Mouse (Mus musculus) stomach, postnatal 0 days (tissue): ENCODE measurements around the gene Ldah. TPM values are rescaled to one million over a fixed set of nuclear protein-coding genes. Genes with fewer than 3 reads are reported as not detected.
A peak's percentile ranks its signal among the peaks of the same experiment; 100 is the strongest.

Experiments
- ATAC-seq: fragments of 200-750 bp; cut with Nextera tagmentation; 2 replicates; pipeline ENCODE4 v1.8.0; 2017; ENCODE audit not compliant: low FRiP score, low TSS enrichment
- DNase-seq: peaks from one replicate; pipeline ENCODE4 v3.0.0-alpha.2; 2016; ENCODE audit warnings: low spot score
- H3K27ac ChIP-seq: fragments of 300-500 bp; sonication (generic); replicated peaks from 2 replicates; pipeline ENCODE4 v1.5.1; 2014; ENCODE audit warnings: mild to moderate bottlenecking, control low read depth
- H3K27me3 ChIP-seq: fragments of 300-500 bp; sonication (generic); 2 replicates; pipeline ENCODE4 v1.6.1; 2014; ENCODE audit warnings: low read length; ENCODE audit not compliant: control insufficient read depth, insufficient read depth
- H3K36me3 ChIP-seq: fragments of 300-500 bp; sonication (generic); 2 replicates; pipeline ENCODE4 v1.6.1; 2014; ENCODE audit warnings: low read length, mixed read lengths; ENCODE audit not compliant: control insufficient read depth, insufficient read depth
- H3K4me1 ChIP-seq: fragments of 300-500 bp; sonication (generic); replicated peaks from 2 replicates; pipeline ENCODE4 v1.6.1; 2014; ENCODE audit warnings: antibody characterized with exemption; ENCODE audit not compliant: control insufficient read depth, insufficient read depth
- H3K4me2 ChIP-seq: fragments of 300-500 bp; sonication (generic); replicated peaks from 2 replicates; pipeline ENCODE4 v1.6.1; 2014; ENCODE audit warnings: low read depth, mild to moderate bottlenecking, control low read depth, moderate library complexity
- H3K4me3 ChIP-seq: fragments of 300-500 bp; sonication (generic); 2 replicates; pipeline ENCODE4 v1.5.1; 2014; ENCODE audit warnings: low read depth, low read length, control low read depth
- H3K9ac ChIP-seq: fragments of 300-500 bp; sonication (generic); 2 replicates; pipeline ENCODE4 v1.6.1; 2014; ENCODE audit warnings: mild to moderate bottlenecking, low read length, control low read depth, mixed read lengths
- H3K9me3 ChIP-seq: fragments of 300-500 bp; sonication (generic); 2 replicates; pipeline ENCODE4 v1.6.1; 2016; ENCODE audit warnings: low read length; ENCODE audit not compliant: control insufficient read depth
- CTCF ChIP-seq: IDR thresholded peaks from 2 replicates; pipeline ENCODE4 v1.5.1; 2016; ENCODE audit warnings: antibody characterized with exemption, low read depth, mild to moderate bottlenecking, moderate library complexity
- EP300 ChIP-seq: optimal IDR thresholded peaks from 2 replicates; pipeline ENCODE3; 2016; ENCODE audit warnings: antibody characterized with exemption
- WGBS: fragments of 180-500 bp; shearing (Covaris S2); extraction: QIAGEN DNeasy Blood & Tissue Kit; methylation state at CpG from one replicate; pipeline ENCODE4 v1.1.7; 2014; 5-methylcytosine and 5-hydroxymethylcytosine counted together
- polyA plus RNA-seq: library from polyadenylated mRNA; unstranded; fragments of >200 nt; fragmentation: Nextera tagmentation; extraction: Ambion mirVana; gene quantifications from 2 replicates; pipeline ENCODE4 v1.2.1, GENCODE M21; 2015

The Ldah gene
- polyA plus RNA-seq, 1 experiment from 2014 or later = 64.2 TPM

DNA sequence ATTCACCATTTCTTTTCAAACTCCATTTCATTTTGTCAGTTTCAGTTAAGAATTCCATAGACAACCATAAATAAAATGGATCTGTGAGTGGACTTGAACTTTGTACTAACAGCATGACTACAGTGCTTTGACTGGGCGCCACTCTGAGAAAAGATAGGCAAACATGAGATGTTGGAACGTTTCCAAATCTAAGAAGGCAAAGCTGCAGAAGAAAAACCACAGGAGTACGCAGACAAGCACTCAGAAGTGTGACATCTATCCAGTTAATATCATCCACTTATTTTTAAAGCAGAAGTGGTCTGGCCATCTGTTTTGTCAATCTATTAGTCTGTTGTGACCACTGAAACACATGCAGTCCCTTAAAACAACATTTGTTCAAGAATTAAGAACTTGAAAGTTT, 18.2 kb upstream of the Ldah start:
- WGBS = 38% methylated on average over 3 of the region's 3 CpGs
- Histone ChIP-seq H3K4me3 (no peak overlapping the region), H3K27me3 (no peaks in the 10 kb centered on the region), H3K36me3 (no peaks in the 10 kb centered on the region), H3K9me3 (no peaks in the 10 kb centered on the region), H3K9ac (no peak overlapping the region), H3K27ac (no peak overlapping the region), H3K4me2 (no peak overlapping the region), H3K4me1 (no peaks in the 10 kb centered on the region)
- DNase-seq (no peak), ATAC-seq (0 out of 2 replicates have a peak, but pooled peaks have one; percentile 32)
- TF ChIP-seq EP300 (no peak), CTCF (no peak)

- 89% methylated on average over 2 of the region's 2 CpGs for WGBS
- H3K4me1 ChIP-seq = no peaks in the 10 kb centered on the region
- H3K9me3 ChIP-seq = no peaks in the 10 kb centered on the region
- H3K27me3 ChIP-seq = no peaks in the 10 kb centered on the region
- H3K4me3 ChIP-seq = no peak overlapping the region
- no peak overlapping the region for H3K9ac ChIP-seq
- no peak for TF ChIP-seq CTCF
- TF ChIP-seq EP300 = no peak
- no peak for DNase-seq
- no peak overlapping the region for H3K4me2 ChIP-seq
- no peaks in the 10 kb centered on the region for H3K36me3 ChIP-seq
- no peak for ATAC-seq
- no peak overlapping the region for H3K27ac ChIP-seq
Measured at GRCm38 (mm10) chr12:8205721-8206120, 2.2 kb upstream of the Ldah start.

DNA sequence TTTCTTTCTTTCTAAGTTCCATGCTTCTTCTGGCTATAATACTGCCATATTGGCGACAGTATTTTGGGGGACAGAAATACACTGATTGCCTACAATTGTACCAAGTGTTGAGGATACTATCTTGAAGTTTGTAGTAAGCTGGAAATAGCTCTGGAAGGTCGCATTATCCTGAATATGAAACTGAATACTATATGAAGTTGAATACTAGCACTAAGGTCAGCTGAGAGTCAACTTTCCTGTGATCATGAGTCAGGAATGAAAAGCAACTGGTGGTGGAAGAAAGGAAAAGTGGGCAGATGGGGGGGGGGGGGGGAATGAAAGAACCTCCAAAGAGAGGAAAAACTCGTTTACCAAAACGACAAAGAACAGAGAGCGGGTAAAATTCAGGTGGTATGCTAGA, 329 bp upstream of the Ldah start:
- Histone ChIP-seq H3K4me3 (peak overlapping the region; percentile 90), H3K9me3 (no peaks in the 10 kb centered on the region), H3K4me2 (peak overlapping the region; percentile 70), H3K36me3 (no peaks in the 10 kb centered on the region), H3K9ac (peak overlapping the region; percentile 84), H3K4me1 (no peaks in the 10 kb centered on the region), H3K27me3 (no peaks in the 10 kb centered on the region), H3K27ac (peak overlapping the region; percentile 71; the same call in 1 of the 2 replicates)
- no peak for DNase-seq
- TF ChIP-seq CTCF = no peak
- no peak for TF ChIP-seq EP300
- ATAC-seq = 0 out of 2 replicates have a peak, but pooled peaks have one; percentile 7
- WGBS = 18% methylated on average over 5 of the region's 5 CpGs

DNA sequence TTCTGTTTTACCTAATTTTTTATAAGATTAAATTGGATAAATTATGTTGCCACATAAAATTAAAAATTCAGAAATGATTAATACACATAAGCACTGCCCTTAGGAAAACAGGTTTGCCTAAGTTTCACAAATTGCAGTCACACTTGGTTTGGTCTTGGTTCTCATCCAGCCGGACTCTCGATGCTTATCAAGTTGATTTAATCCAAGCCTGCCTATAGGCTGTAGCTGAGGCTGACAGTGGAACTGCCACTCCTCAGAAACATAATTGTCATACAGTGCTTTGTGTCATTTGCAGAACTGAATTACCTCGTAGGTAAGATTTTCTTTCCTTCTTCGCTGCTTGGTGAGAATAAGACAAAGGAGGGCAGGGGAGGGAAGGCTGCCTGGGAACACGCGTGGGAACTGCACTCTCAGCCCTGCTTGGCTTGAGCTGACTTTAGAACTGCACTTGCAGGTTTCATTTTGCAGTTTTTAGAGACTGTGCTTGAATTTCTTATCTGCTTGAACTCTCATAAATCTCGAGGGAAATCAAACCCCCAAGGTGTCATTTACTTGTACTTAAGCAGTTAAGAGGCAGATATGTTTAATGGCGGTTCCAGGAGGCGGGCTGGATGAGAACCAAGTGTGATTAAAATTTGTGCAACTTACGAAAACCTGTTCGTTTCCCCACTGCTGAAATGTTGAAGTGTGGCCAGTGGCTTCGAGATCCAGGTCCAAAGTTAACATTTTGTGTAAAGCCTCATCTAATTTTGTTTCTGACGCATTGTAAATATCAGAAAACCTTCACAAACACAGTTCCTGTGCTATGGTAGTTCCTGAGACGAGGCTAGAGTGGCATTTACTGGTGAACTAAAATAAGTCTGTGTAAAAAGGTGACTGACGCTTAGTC, 8.7 kb downstream of the Ldah start:
- Histone ChIP-seq H3K9ac (no peak overlapping the region), H3K4me1 (no peaks in the 10 kb centered on the region), H3K9me3 (no peaks in the 10 kb centered on the region), H3K4me3 (no peak overlapping the region), H3K27me3 (no peaks in the 10 kb centered on the region), H3K36me3 (no peaks in the 10 kb centered on the region), H3K27ac (0 out of 2 replicates have a peak overlapping the region, but pooled peaks have one; percentile 41), H3K4me2 (peak overlapping the region; percentile 50)
- WGBS = 56% methylated on average over 15 of the region's 15 CpGs
- no peak for ATAC-seq
- DNase-seq = no peak
- TF ChIP-seq EP300 (no peak), CTCF (no peak)

DNA sequence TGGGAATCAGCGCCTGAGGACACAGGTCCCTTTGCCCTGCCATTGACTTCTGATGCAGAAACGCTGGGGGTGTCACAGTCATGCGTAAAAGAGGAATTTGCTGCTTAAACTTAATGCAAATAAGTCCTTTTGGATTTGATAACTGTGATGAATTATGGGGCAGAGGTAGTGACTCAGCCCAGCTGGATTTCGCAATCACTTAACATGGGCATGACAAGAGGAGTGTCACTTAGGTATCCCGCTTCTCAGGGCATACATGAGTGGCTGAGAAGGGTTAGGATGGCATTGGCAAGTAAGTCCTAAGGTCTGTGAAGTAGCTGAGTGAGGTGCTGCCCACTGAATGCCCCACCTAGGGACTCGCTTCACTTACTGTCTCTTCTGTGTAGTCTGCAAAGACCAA, 15.1 kb downstream of the Ldah start:
- ATAC-seq (no peak), DNase-seq (no peak)
- TF ChIP-seq CTCF = no peak

DNA sequence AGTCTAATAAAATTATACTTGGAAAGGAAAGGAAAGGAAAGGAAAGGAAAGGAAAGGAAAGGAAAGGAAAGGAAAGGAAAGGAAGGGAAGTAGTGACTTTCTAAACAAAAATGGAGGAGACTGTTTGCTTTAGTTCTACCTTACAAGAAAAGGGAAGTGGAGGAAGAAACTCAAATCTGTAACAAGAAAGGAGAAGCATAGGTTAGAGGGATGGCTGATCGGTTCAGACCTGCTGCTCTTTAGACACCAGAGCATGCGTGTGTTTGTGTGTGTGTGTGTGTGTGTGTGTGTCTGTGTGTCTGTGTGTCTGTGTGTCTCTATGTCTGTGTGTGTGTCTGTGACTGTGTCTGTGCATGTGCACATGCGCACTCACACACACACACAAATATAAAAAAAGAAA, 23.2 kb downstream of the Ldah start:
- WGBS = 89% methylated on average over 3 of the region's 3 CpGs
- Histone ChIP-seq H3K4me1 (no peaks in the 10 kb centered on the region), H3K4me3 (no peak overlapping the region)

More for the DNA sequence above, 15.1 kb downstream of the Ldah start:
- no peaks in the 10 kb centered on the region for H3K36me3 ChIP-seq
- no peaks in the 10 kb centered on the region for H3K4me1 ChIP-seq
- no peaks in the 10 kb centered on the region for H3K27me3 ChIP-seq
- WGBS = 64% methylated on average over 6 of the region's 6 CpGs
- H3K9ac ChIP-seq = no peak overlapping the region
- no peak overlapping the region for H3K4me3 ChIP-seq
- no peak overlapping the region for H3K4me2 ChIP-seq
- H3K9me3 ChIP-seq = no peaks in the 10 kb centered on the region
- no peak overlapping the region for H3K27ac ChIP-seq

More for the DNA sequence above, 23.2 kb downstream of the Ldah start:
- peaks cover 6% of the 10 kb centered on the region; the same call in 1 of the 2 replicates for H3K36me3 ChIP-seq
- ATAC-seq (no peak), DNase-seq (no peak)
- H3K9me3 ChIP-seq = no peaks in the 10 kb centered on the region
- no peaks in the 10 kb centered on the region for H3K27me3 ChIP-seq
- no peak overlapping the region for H3K4me2 ChIP-seq
- no peak for TF ChIP-seq EP300
- TF ChIP-seq CTCF = no peak
- no peak overlapping the region for H3K27ac ChIP-seq
- H3K9ac ChIP-seq = no peak overlapping the region
